Mouse (Mus musculus): ENCODE results near the gene Map4k3. TPM values are rescaled to one million over a fixed set of nuclear protein-coding genes. Genes with fewer than 3 reads are reported as not detected.
A peak's percentile ranks its signal among the peaks of the same experiment; 100 is the strongest.

The Map4k3 gene
- total RNA-seq, 2 experiments from 2014 or later, result 30.0 to 34.6 TPM

DNA sequence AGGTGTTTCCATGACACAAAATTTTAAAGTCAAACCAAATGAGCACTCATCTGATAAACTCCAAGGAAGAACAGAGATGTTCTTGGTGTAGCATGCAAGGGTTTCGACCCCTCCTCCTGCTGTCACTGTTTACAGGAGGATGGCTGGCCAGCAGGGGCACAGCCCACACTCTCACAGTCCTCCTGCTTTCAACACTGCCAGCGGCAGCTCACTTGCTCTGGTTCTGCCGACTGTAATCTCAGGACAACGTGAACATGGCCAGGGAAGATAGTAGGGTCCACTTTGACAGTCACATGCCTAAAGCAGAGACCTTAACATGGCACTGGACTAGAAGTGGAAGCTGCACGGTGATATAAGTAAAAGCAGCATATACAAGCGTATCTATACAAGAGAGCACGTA is 34.6 kb downstream of the Map4k3 start:
- DNase-seq, result peak in 1 of 2 experiments; percentile 31
- intact Hi-C loops (cut with DNase I), result loop anchor here (5.0 kb wide), 1 partner anchor 34 kb away; the partner anchor contains the start of gene Map4k3

DNA sequence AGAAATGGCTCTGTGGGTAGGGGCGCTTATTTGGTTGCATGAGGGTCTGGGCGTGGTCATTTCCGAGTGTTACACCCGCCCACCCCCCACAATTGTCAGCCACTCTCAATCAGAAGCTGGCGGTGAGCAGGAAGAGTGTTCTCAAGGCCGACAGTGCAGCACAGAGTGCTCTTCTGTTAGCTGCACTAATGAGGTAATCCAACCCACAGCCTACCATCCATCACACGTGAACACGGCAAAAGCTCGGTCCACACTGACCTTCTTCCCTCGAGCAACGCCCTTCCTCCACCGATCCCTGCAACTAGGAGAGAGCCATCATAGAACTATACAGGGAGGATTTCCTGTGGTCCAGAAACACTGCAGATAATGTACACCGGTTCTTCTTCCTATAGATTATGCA is 36.1 kb downstream of the Map4k3 start:
- no peak for DNase-seq
- intact Hi-C loops (cut with DNase I), result loop anchor here (5.0 kb wide), 1 partner anchor 35 kb away; the partner anchor contains the start of gene Map4k3

DNA sequence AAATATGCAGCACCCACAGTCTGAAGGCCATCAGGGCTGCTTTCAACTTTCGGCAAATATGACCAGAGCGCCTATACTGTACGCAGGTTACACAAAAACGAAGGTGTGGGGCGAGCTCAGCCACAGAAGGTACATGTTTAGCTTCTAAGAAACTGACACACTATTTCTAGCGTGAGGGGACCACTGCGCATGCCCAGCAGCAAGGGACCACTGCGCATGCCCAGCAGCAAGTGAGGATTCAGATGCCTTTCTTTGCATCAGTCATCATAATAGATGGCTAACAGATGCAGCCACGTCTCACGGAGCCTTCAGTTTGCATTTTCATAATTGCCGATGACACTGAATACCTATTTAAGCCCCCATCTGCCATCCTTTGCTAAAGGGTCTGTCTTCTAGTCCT is 39.6 kb downstream of the Map4k3 start:
- DNase-seq, result no peak
- intact Hi-C loops (cut with DNase I), result no loop called here

DNA sequence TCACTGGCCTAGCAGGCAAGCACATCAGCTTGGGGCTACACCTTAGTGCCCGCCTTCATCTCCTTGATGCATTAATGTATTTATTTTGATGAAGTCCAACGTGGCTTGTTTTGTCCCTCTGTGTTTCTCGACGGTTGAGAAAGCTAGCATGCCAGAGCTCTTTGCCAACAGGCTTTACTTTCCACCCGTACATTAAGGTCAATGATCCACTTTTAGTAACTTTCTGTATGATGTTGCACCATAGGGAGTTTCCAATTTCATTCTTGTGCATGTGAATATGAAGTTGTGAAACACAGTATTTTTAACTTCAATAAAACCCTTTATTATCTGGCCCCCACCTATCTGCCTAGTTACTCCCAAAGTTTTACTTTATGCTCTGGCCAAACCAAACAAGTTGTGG is 42.2 kb downstream of the Map4k3 start:
- DNase-seq, result no peak
- intact Hi-C loops (cut with DNase I), result no loop called here

- peak; percentile 28 to 48 for DNase-seq
- intact Hi-C loops (cut with DNase I), result loop anchor here (2.0 kb wide), 1 partner anchor 299 kb away; no protein-coding TSS in a partner anchor
Observed at GRCm38 (mm10) chr17:80683821-80684576, 44.3 kb downstream of the Map4k3 start.

DNA sequence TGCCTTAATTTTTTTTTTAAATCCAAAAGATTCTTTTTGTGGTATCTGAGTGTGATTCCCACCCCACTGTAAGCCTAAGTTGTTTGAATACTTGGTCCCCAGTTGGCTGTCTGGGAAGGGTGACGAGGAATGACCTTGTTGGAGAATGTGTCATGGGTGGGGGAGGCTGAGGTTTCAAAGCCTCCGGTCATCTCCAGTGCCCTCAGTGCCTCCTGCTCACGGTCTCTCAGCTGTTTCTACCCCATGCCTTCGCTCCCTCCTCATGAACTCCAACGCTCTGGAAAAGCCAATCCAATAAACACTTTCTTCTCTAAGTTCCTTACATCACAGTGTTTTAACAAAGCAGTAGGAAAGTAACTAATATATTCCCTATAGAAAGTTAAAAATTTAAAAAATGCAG is 45.2 kb downstream of the Map4k3 start:
- intact Hi-C loops (cut with DNase I), result no loop called here
- DNase-seq, result no peak

DNA sequence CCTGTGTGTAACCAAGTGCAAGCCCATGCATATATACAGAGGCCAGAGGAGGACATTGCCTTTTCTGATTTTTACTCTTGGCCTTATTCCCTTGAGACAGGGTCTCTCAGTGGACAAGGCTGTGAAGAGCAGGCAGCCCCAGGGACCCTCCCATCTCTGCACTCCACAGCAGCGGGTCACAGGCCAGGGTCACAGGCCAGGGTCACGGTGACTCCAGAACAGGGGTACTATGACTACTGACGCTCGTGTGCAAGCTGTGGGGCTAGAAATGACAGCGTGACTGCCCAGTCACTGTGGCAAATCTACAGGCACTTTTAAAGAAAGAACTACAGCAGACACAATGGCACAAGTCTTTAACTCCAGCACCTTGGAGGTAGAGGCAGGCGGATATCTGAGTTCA is 50.1 kb downstream of the Map4k3 start:
- no peak for DNase-seq
- intact Hi-C loops (cut with DNase I), result no loop called here

- DNase-seq, result no peak
- intact Hi-C loops (cut with DNase I), result no loop called here
Observed at GRCm38 (mm10) chr17:80676859-80677535, 51.3 kb downstream of the Map4k3 start.

- DNase-seq, result no peak
- intact Hi-C loops (cut with DNase I), result no loop called here
Observed at GRCm38 (mm10) chr17:80676211-80676610, 52.1 kb downstream of the Map4k3 start.

DNA sequence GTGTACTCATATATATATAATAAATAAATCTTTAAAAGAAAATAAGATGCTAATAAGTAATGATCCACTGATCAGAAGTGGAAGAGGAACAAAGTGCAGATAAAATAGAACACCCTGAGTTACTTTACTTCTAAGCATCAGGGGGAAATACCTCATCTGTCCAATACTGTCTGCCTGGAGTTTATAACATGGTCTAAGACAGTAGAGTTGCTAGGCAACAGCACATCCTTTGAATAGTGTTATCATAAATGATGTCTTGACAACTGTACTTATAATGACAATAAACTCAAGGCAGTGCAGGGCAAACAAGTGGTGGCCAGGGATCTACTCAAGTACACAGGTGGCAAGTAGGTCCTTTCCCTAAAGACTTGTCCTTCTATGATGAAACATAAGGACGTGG is 57.9 kb downstream of the Map4k3 start:
- intact Hi-C loops (cut with DNase I), result no loop called here
- DNase-seq, result no peak

DNA sequence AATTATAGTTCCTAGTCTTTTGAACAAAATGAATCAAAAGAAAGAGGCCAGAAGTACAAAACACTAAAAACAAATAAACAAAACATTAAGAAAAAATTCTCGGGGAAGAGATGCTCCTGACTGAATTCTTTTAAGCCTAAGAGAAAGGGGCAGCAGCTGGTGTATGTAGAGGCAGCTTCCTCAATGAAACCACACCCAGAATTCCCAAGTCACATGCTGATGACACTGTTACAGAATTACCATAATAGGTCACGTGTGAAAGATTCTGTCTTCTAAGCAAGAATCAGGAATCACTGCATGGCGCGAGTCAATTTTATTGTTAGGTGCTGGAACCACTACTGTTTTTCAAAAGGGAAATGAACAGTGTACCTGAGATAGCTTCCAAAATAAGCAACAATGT is 64.7 kb downstream of the Map4k3 start:
- DNase-seq, result no peak
- intact Hi-C loops (cut with DNase I), result no loop called here

- no peak for DNase-seq
- intact Hi-C loops (cut with DNase I), result no loop called here
Observed at GRCm38 (mm10) chr17:80662836-80663620, 65.3 kb downstream of the Map4k3 start.

DNA sequence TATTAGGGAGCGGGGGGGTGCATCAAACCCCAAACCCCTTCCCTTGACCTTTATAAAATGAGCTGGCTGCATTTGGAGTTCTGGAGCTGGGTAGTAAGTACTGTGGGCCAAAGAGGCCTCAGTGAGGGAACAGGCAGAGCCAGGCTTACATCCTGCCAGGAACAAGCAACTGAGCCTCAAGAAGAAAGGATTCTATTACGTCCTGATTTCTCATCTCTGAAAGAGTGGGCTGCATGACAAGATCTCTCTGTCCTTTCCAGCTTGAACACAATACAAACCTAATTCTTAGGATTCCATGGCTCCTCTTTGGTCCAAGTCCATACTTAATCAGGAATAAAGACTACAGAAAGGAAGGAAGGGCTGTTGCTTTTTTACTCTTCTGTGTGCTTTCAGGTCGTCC is 66.4 kb downstream of the Map4k3 start:
- no peak for DNase-seq
- intact Hi-C loops (cut with DNase I), result no loop called here

- intact Hi-C loops (cut with DNase I), result no loop called here
- DNase-seq, result no peak
Observed at GRCm38 (mm10) chr17:80660707-80661380, 67.4 kb downstream of the Map4k3 start.

- no peak for DNase-seq
- intact Hi-C loops (cut with DNase I), result no loop called here
Observed at GRCm38 (mm10) chr17:80660234-80660633, 68.1 kb downstream of the Map4k3 start.

DNA sequence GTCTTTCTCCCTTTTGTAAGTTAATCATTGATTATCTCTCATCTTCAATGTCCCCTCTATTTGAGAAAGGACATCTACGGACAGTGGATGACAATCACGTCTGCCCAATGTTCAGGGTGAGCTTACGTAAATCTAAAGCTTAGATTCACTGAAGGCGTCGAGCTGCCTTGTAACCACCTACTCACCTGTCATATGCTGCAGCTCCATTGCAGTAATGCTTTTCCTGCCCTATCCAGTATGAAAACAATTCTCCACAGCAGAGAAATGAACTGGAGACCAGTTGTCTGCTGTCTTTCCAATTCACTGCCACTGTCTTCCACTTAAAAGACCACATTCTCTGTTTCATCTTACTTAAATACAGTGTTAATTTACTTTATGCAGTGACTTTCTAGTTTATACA is 68.5 kb downstream of the Map4k3 start:
- no peak for DNase-seq
- intact Hi-C loops (cut with DNase I), result no loop called here

DNA sequence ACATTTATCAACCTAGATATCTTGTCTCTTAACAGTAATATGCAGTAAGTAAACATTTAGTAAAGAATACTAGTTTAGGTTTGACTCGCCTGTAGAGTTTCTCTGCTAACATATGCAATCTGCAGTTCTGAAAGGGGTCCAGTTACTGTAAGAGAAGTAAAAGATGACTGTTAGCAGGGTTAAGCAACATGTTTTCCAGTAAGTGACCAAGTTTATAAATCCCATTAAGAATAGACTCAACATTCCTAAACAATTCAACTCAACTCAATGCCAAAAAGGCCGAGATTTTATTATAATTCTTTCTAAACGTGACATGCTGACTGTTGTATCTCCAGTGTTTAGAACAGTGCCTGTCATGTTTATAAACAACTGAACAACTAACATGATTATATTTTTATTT is 74.0 kb downstream of the Map4k3 start:
- intact Hi-C loops (cut with DNase I), result no loop called here
- no peak for DNase-seq

- intact Hi-C loops (cut with DNase I), result no loop called here
Observed at GRCm38 (mm10) chr17:80652740-80653139, 75.5 kb downstream of the Map4k3 start.

GRCm38 (mm10) chr17:80646843-80647242 is 81.4 kb downstream of the Map4k3 start:
- intact Hi-C loops (cut with DNase I), result no loop called here
- no peak for DNase-seq

More at GRCm38 (mm10) chr17:80652740-80653139, 75.5 kb downstream of the Map4k3 start:
- DNase-seq, result no peak

DNA sequence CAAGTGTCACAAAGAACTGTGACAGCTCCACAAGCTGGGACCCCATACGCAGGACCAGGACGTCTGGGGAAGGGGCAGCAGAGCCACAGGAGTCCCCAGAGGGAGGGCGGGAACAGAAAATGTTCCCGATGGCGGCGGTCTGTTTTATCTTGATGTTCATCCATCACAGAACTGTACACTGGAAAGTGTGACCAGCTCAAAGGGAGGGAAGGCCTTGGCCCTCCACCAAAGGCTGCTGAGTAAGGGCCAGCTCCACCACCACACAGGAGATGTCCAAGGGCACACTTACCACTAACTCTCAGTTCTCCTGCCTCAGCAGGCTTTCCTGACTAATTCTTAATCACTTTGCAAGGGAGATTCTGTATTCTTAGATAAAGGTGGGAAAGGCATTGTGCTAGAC is 82.2 kb downstream of the Map4k3 start:
- DNase-seq, result no peak
- intact Hi-C loops (cut with DNase I), result no loop called here

GRCm38 (mm10) chr17:80645694-80646034 is 82.6 kb downstream of the Map4k3 start:
- DNase-seq, result no peak
- intact Hi-C loops (cut with DNase I), result no loop called here
